Mouse (Mus musculus) midbrain, embryonic 13.5 days (tissue): Measurements from ENCODE around the gene Tbc1d5. TPM values are rescaled to one million over a fixed set of nuclear protein-coding genes. Genes with fewer than 3 reads are reported as not detected.

Experiments used
- ATAC-seq: fragments of 200-750 bp; cut with Nextera tagmentation; 2 replicates; pipeline ENCODE4 v1.8.0; 2017; ENCODE audit warnings: mild to moderate bottlenecking, moderate TSS enrichment, moderate library complexity
- H3K27ac ChIP-seq: fragments of 300-500 bp; sonication (generic); 2 replicates; pipeline ENCODE4 v1.5.1; 2015; ENCODE audit warnings: inconsistent platforms, mild to moderate bottlenecking, moderate library complexity
- H3K27me3 ChIP-seq: fragments of 300-500 bp; sonication (generic); 2 replicates; pipeline ENCODE4 v1.6.1; 2015; ENCODE audit warnings: mild to moderate bottlenecking, inconsistent platforms
- H3K36me3 ChIP-seq: fragments of 300-500 bp; sonication (generic); 2 replicates; pipeline ENCODE4 v1.6.1; 2015; ENCODE audit warnings: mild to moderate bottlenecking, inconsistent platforms
- H3K4me1 ChIP-seq: fragments of 300-500 bp; sonication (generic); replicated peaks from 2 replicates; pipeline ENCODE4 v1.6.1; 2015; ENCODE audit warnings: inconsistent platforms
- H3K4me2 ChIP-seq: fragments of 300-500 bp; sonication (generic); replicated peaks from 2 replicates; pipeline ENCODE4 v1.6.1; 2015; ENCODE audit warnings: moderate library complexity, mild to moderate bottlenecking, inconsistent platforms
- H3K4me3 ChIP-seq: fragments of 300-500 bp; sonication (generic); replicated peaks from 2 replicates; pipeline ENCODE4 v1.5.1; 2015; ENCODE audit warnings: mild to moderate bottlenecking, inconsistent platforms
- H3K9ac ChIP-seq: fragments of 300-500 bp; sonication (generic); replicated peaks from 2 replicates; pipeline ENCODE4 v1.6.1; 2015; ENCODE audit warnings: mild to moderate bottlenecking, inconsistent platforms
- H3K9me3 ChIP-seq: fragments of 300-500 bp; sonication (generic); 2 replicates; pipeline ENCODE4 v1.6.1; 2016; ENCODE audit warnings: mild to moderate bottlenecking, inconsistent platforms
- WGBS: fragments of 180-500 bp; shearing (Covaris S2); methylation state at CpG from one replicate; pipeline ENCODE4 v1.1.7; 2015; 5-methylcytosine and 5-hydroxymethylcytosine counted together
- polyA plus RNA-seq: library from polyadenylated mRNA; unstranded; fragments of >200 nt; fragmentation: Nextera tagmentation; extraction: Ambion mirVana; gene quantifications from 2 replicates; pipeline ENCODE4 v1.2.1, GENCODE M21; 2015

Tbc1d5 gene
- polyA plus RNA-seq, 1 experiment from 2014 or later: 8.5 TPM

DNA sequence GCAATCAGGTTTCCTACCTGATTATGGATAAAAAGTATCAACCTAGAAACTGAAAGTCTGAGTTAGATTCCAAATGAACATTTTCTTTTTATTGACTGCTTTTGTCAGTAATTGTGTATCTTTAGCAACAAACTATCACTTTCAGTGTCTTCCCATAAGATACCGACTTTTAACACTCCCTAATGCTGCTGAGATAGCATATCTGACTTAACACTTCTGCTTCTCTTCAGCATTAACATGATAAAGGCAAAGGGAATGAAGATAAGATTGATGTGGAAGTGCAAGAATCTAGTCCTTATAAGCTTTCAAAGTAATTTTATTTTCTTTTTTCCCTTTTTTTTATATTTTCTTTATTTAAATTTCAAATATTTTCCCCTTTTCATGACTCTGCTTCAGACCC, 138.3 kb downstream of the Tbc1d5 start:
- Histone ChIP-seq H3K27me3 (no peaks in the 10 kb centered on the region), H3K4me3 (no peak overlapping the region), H3K9ac (no peak overlapping the region), H3K4me2 (no peak overlapping the region), H3K9me3 (no peaks in the 10 kb centered on the region), H3K27ac (no peak overlapping the region), H3K36me3 (no peaks in the 10 kb centered on the region), H3K4me1 (no peaks in the 10 kb centered on the region)
- ATAC-seq: no peak
- 71% methylated on average over 1 of the region's 1 CpGs for WGBS

DNA sequence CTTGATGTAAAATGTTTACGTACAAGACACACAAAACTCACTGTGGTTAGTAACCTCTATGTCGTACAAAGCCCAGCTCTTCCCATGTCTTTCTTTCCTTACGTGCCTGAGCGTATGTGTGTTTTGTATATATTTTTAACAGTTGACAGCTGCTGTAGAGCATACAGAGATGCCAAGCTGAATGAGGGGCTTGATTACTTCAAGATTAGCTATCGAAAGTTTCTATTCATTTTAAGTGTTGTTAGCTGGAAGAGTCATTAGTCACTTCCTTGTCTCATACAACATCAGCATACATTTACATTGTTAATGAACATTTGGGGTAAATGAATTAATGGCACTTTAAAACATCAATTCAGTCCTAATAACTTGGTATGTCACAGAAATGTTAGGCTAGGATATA, 155.9 kb downstream of the Tbc1d5 start:
- no peaks in the 10 kb centered on the region for H3K36me3 ChIP-seq
- no peaks in the 10 kb centered on the region for H3K4me1 ChIP-seq
- H3K9ac ChIP-seq: no peak overlapping the region
- H3K4me3 ChIP-seq: no peak overlapping the region
- no peaks in the 10 kb centered on the region for H3K9me3 ChIP-seq
- H3K27ac ChIP-seq: no peak overlapping the region
- H3K27me3 ChIP-seq: no peaks in the 10 kb centered on the region
- WGBS: 85% methylated on average over 5 of the region's 5 CpGs
- H3K4me2 ChIP-seq: no peak overlapping the region
- ATAC-seq: no peak

GRCm38 (mm10) chr17:51016384-51016783, 162.8 kb downstream of the Tbc1d5 start:
- Histone ChIP-seq H3K27ac (no peak overlapping the region), H3K4me3 (no peak overlapping the region), H3K9ac (no peak overlapping the region), H3K4me1 (no peaks in the 10 kb centered on the region), H3K9me3 (no peaks in the 10 kb centered on the region), H3K4me2 (no peak overlapping the region), H3K27me3 (no peaks in the 10 kb centered on the region), H3K36me3 (no peaks in the 10 kb centered on the region)
- 76% methylated on average over 2 of the region's 2 CpGs for WGBS
- ATAC-seq: no peak

DNA sequence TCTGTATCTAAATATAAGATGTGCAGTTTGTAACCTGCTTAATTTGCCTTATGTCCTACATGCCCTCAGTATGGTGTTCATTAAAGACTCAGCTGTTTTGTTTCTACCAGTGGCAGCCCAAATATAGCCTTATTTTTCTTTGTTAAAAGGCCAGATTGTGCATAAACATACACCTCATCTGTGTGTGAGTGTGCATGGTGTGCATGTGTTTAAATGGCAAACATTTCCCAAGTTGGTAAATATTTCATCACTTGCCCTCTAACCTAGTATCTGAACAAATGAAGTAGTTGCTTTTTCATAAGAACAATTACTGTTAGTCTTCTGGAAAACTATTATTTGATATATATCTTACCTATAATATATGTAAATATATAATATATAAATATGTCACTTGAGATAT, 165.2 kb downstream of the Tbc1d5 start:
- Histone ChIP-seq H3K9me3 (no peaks in the 10 kb centered on the region), H3K9ac (no peak overlapping the region), H3K4me2 (no peak overlapping the region), H3K27ac (no peak overlapping the region), H3K27me3 (no peaks in the 10 kb centered on the region), H3K4me1 (no peaks in the 10 kb centered on the region), H3K4me3 (no peak overlapping the region), H3K36me3 (no peaks in the 10 kb centered on the region)
- no peak for ATAC-seq

DNA sequence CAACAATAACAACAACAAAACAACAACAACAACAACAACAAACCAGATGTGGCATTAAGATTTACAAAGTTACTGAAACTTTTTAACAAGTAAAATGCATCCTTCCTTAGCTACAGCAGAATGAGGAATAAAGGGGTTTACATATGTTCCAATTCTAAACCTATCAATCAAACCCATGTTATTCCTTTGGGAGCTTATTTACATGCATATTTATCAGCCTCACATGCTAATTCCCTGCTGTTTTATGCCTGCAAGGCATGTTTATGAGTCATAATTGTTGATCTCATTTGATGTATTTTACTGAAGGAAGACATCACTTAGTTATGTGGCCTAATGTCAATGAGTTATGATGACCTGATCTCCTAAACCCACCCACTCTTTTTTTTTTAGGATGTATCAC, 176.0 kb downstream of the Tbc1d5 start:
- ATAC-seq: no peak
- Histone ChIP-seq H3K36me3 (no peaks in the 10 kb centered on the region), H3K4me1 (no peaks in the 10 kb centered on the region), H3K4me3 (no peak overlapping the region), H3K9ac (no peak overlapping the region), H3K9me3 (no peaks in the 10 kb centered on the region), H3K27ac (no peak overlapping the region), H3K27me3 (no peaks in the 10 kb centered on the region), H3K4me2 (no peak overlapping the region)

DNA sequence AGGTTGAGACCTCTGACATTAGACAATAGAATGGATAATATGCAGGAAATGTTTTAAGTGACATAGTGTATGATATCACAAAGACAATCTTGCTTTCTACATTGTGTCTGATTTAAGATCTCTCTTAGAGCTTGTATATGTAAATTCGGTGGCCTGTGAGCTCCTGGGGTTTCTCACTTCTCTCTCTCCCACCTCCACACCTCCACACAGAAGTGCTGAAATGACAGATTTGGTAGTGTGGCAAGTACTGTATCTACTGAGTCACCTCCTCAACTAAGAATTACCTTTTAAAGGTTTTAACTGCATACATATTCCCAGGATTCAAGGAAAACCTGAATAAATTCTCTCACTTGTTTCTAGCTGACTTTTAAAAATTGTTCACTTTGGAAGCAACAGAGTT, 180.9 kb downstream of the Tbc1d5 start:
- no peaks in the 10 kb centered on the region for H3K27me3 ChIP-seq
- H3K27ac ChIP-seq: no peak overlapping the region
- H3K36me3 ChIP-seq: peaks cover 5% of the 10 kb centered on the region; the same call in 1 of the 2 replicates
- H3K4me3 ChIP-seq: no peak overlapping the region
- no peak for ATAC-seq
- peaks cover 2% of the 10 kb centered on the region; the same call in 1 of the 2 replicates for H3K9me3 ChIP-seq
- no peak overlapping the region for H3K9ac ChIP-seq
- no peaks in the 10 kb centered on the region for H3K4me1 ChIP-seq
- 75% methylated on average over 1 of the region's 1 CpGs for WGBS
- H3K4me2 ChIP-seq: no peak overlapping the region

DNA sequence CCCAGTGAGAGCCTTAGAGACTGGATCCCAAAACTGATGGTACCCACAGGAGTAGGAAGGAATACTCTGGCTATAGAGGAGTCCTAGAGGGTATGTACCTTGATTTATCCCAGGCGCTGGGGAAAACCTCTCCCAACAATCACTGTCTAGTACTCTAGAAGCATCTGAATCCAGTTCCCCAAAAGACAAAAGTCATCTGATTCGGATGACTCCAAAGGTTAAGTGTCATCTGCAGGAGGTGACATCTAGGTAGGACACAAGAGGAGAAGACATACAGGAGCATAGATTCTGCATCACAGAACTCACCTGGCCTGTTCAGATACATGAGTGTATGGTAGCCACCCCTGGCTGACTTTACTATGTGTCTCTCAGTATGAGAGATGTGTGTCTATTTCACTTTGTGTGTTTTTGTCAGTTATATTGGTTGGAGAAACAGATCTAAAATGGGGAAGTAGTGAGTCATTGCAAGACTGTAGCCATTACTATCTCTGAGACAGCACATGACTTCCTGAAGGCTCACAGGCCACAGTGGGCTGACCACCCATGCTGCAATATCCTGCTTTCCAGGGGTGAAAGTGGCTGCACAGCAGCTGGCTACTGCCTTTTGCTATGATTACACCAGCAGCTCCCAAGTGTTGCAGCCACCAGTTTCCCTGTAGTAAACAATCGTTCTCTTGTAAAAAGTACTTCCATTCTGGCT, 185.7 kb downstream of the Tbc1d5 start:
- 89% methylated on average over 3 of the region's 3 CpGs for WGBS
- no peak overlapping the region for H3K4me3 ChIP-seq
- ATAC-seq: no peak
- no peaks in the 10 kb centered on the region for H3K27me3 ChIP-seq
- no peak overlapping the region for H3K9ac ChIP-seq
- no peaks in the 10 kb centered on the region for H3K4me1 ChIP-seq
- H3K27ac ChIP-seq: no peak overlapping the region
- peaks cover 7% of the 10 kb centered on the region; the same call in 1 of the 2 replicates for H3K9me3 ChIP-seq
- no peak overlapping the region for H3K4me2 ChIP-seq
- H3K36me3 ChIP-seq: peaks cover 9% of the 10 kb centered on the region; the same call in 1 of the 2 replicates

DNA sequence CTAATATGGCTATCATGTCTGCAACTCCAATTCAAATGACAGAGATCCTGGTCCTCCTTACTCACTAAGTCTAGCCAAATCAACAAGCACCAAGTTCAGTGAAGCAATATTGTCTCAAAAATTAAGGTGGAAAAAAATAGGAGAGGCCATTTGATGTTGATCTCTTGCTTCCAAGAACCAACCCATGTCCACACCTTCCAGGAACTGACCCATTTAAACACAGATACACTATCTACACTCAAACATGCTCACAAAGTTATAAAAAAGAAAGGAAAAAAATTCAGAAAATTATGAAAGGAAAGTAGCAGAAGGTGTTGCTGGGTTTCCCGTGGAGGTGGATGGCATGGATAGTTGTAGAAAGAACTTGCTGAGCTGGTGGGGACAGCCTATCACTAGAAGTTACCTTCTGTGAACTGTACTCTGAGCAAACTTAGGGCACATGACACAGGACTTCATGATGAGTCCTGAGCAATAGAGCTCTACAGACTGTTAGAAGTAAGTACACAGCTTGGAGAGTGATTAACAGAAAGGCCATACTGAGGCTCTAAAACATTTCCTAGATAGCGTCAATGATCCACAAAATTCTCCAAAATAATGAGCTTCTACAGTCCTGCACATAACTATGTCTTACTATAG, 188.3 kb downstream of the Tbc1d5 start:
- Histone ChIP-seq H3K27ac (no peak overlapping the region), H3K27me3 (no peaks in the 10 kb centered on the region), H3K36me3 (peaks cover 9% of the 10 kb centered on the region; the same call in 1 of the 2 replicates), H3K9ac (no peak overlapping the region), H3K9me3 (peaks cover 7% of the 10 kb centered on the region; the same call in 1 of the 2 replicates), H3K4me3 (no peak overlapping the region), H3K4me2 (no peak overlapping the region), H3K4me1 (no peaks in the 10 kb centered on the region)
- 98% methylated on average over 2 of the region's 2 CpGs for WGBS
- ATAC-seq: no peak

- Histone ChIP-seq H3K9me3 (peaks cover 3% of the 10 kb centered on the region; the same call in 1 of the 2 replicates), H3K4me3 (no peak overlapping the region), H3K4me2 (no peak overlapping the region), H3K36me3 (0 out of 2 replicates have a peak, but pooled peaks cover under 1% of the 10 kb centered on the region), H3K27me3 (no peaks in the 10 kb centered on the region), H3K9ac (no peak overlapping the region), H3K4me1 (no peaks in the 10 kb centered on the region), H3K27ac (no peak overlapping the region)
- no peak for ATAC-seq
- 74% methylated on average over 3 of the region's 3 CpGs for WGBS
These were observed 191.2 kb downstream of the Tbc1d5 start for GRCm38 (mm10) chr17:50987935-50988334.

GRCm38 (mm10) chr17:50981933-50982332, 197.2 kb downstream of the Tbc1d5 start:
- ATAC-seq: no peak
- no peak overlapping the region for H3K4me3 ChIP-seq
- 78% methylated on average over 5 of the region's 5 CpGs for WGBS

DNA sequence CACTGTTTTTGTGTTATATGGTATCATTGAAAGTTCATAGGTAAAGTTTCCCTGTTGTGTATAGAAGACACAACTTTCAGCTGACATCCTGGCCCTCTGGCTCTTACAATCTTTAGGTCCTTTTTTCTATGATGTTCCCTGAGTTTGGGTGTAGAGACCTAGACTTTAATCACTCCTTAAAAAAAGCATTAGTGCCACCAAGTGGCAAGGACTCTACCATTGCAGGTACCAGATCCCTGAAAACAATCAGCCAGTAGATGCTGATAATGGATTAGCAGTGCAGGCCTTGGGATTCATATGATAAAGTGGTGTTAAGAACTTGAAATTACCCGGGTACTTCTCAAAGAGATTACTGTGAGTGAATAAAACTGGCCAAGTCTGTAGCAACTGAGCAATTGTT, 207.0 kb downstream of the Tbc1d5 start:
- no peaks in the 10 kb centered on the region for H3K4me1 ChIP-seq
- 22% methylated on average over 1 of the region's 1 CpGs for WGBS
- H3K36me3 ChIP-seq: no peaks in the 10 kb centered on the region
- H3K4me2 ChIP-seq: no peak overlapping the region
- H3K27me3 ChIP-seq: no peaks in the 10 kb centered on the region
- no peak overlapping the region for H3K27ac ChIP-seq
- no peaks in the 10 kb centered on the region for H3K9me3 ChIP-seq
- H3K4me3 ChIP-seq: no peak overlapping the region
- ATAC-seq: no peak
- no peak overlapping the region for H3K9ac ChIP-seq

More at GRCm38 (mm10) chr17:50981933-50982332, 197.2 kb downstream of the Tbc1d5 start:
- no peaks in the 10 kb centered on the region for H3K27me3 ChIP-seq
- H3K9ac ChIP-seq: no peak overlapping the region
- no peaks in the 10 kb centered on the region for H3K4me1 ChIP-seq
- H3K4me2 ChIP-seq: no peak overlapping the region
- no peaks in the 10 kb centered on the region for H3K9me3 ChIP-seq
- H3K27ac ChIP-seq: no peak overlapping the region
- no peaks in the 10 kb centered on the region for H3K36me3 ChIP-seq

DNA sequence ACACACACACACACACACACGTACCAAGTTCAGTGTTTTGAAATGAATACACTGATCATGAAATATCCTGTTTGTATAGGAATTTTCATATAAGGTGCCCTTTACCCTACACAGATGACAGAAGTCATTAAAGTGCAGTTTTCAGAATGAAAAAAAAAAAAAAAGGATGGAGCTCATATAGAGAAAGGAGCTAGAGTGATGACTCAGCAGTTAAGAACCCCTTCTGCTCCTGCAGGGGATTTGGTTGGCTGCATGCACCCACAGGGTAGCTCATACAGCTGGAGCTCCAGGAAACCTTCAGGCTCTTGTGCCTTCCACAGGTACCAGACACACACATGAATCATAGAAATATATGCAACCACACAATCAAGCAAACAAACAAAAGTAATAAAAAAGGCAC, 213.0 kb downstream of the Tbc1d5 start:
- ATAC-seq: no peak
- WGBS: 86% methylated on average over 1 of the region's 1 CpGs

More for the DNA sequence above, 213.0 kb downstream of the Tbc1d5 start:
- Histone ChIP-seq H3K9me3 (no peaks in the 10 kb centered on the region), H3K9ac (no peak overlapping the region), H3K27me3 (no peaks in the 10 kb centered on the region), H3K4me1 (no peaks in the 10 kb centered on the region), H3K36me3 (no peaks in the 10 kb centered on the region), H3K4me3 (no peak overlapping the region), H3K4me2 (no peak overlapping the region), H3K27ac (no peak overlapping the region)
